In the genomic region with DNA sequence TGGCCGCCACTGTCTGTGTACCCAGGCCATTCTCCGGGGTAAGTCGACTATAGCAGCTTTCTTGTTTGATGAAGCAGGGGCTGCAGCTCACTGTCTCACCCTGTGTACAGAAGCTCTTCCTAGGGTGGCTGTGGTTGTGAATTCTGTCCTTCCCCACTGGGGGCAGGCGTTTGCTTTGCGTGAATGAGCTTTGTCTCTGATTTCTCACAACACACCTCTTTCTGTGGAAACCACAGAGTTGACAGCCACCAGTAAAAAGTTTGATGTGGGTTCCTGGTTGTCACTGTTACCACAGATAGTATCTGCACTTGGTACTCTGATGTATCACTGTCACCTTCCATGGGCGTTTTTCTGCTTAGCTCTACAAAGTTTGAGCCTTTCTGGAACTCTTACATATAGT, we compare ENCODE assay signal across 11 mouse cellular contexts. TPM values are rescaled to one million over a fixed set of nuclear protein-coding genes. Genes with fewer than 3 reads are reported as not detected.
DNase-seq lines count a peak whose midpoint lies in the region; ATAC-seq and TF ChIP-seq lines count a peak whose summit lies in the region.
"Had no signal": no experiment of that assay in that cellular context is flagged by ENCODE, and none has a peak within 500 bp of the region (broad histone marks: within the 10 kb centered on the region; RNA-seq: fewer than 3 reads in every experiment).

No protein-coding gene starts in this region.

- no peak for TF ChIP-seq EP300 in CH12.LX (IDR thresholded peaks at IDR 0.05; ENCODE audit: low read length)

- H3K27ac ChIP-seq in left cerebral cortex, adult 2 months = no peak overlapping the region
- H3K27ac ChIP-seq in CH12.LX (ENCODE audit: insufficient read depth, low read depth) = no peak overlapping the region
- H3K27ac ChIP-seq: embryonic facial prominence, embryonic 13.5 days; heart, embryonic 10.5 days had no signal

- H3K4me1 ChIP-seq in CH12.LX (ENCODE audit: control insufficient read depth in 1 of 2, insufficient read depth in 2 of 2) = peaks cover 0 to 7% of the 10 kb centered on the region in 2 experiments; a peak in 2 of 4 replicates

- dilution Hi-C loops in CH12.LX (cut with MboI; ENCODE audit: extremely low pct_ligation_motif_present, extremely low pct_unique_long_range_greater_than_20kb, low sequenced_read_pairs) = no loop called here

- peak; percentile 13 for TF ChIP-seq CTCF in left cerebral cortex, adult 2 months (IDR thresholded peaks at IDR 0.05)
- TF ChIP-seq CTCF in CH12.LX (conservative IDR thresholded peaks at IDR 0.05 in 1 of 2, IDR thresholded peaks at IDR 0.05 in 1 of 2; ENCODE audit: low read depth in 2 of 2, low read length in 2 of 2) = peak in 1 of 2 experiments; percentile 51; a peak in 2 of 4 replicates

- in situ Hi-C loops in CH12.LX (cut with MboI; ENCODE audit: low pct_ligation_motif_present, low pct_unique_long_range_greater_than_20kb, low sequenced_read_pairs) = no loop called here

- no peak for TF ChIP-seq POLR2A in CH12.LX (IDR thresholded peaks at IDR 0.05; ENCODE audit: low read depth, low read length)

- H3K4me2 ChIP-seq in CH12.LX (ENCODE audit: insufficient read depth, low read depth, poor library complexity, severe bottlenecking) = no peak overlapping the region
- H3K4me2 ChIP-seq: embryonic facial prominence, embryonic 13.5 days had no signal

- no peaks in the 10 kb centered on the region for H3K36me3 ChIP-seq in CH12.LX (replicated peaks in 1 of 2; ENCODE audit: control insufficient read depth in 1 of 2, insufficient read depth in 1 of 2, low read length in 1 of 2)
- no peaks in the 10 kb centered on the region for H3K36me3 ChIP-seq in splenic B cell, adult 2 months (ENCODE audit: control insufficient read depth, insufficient read depth, low read length, poor library complexity, severe bottlenecking)
- H3K36me3 ChIP-seq: embryonic facial prominence, embryonic 13.5 days; heart, embryonic 10.5 days had no signal

- intact Hi-C loops in left cerebral cortex, adult 2 months (cut with DNase I) = no loop called here

- H3K9me3 ChIP-seq in CH12.LX (replicated peaks; ENCODE audit: low read length) = no peaks in the 10 kb centered on the region
- H3K9me3 ChIP-seq: embryonic facial prominence, embryonic 13.5 days; heart, embryonic 10.5 days had no signal

- peak; percentile 93 for ATAC-seq in common myeloid progenitor, adult 5-6 weeks (replicated peaks; ENCODE audit: low read depth, poor library complexity, severe bottlenecking)

- no peaks in the 10 kb centered on the region for H3K79me2 ChIP-seq in CH12.LX (replicated peaks; ENCODE audit: control insufficient read depth, extremely low read depth, insufficient read depth, poor library complexity, severe bottlenecking)

- no peak for DNase-seq in left cerebral cortex, adult 2 months (ENCODE audit: extremely low spot score in 1 of 2, low spot score in 2 of 2)
- DNase-seq in left cerebral cortex, adult 18-20 months (ENCODE audit: low spot score in 2 of 2) = no peak
- peak; percentile 19 for DNase-seq in CH12.LX (ENCODE audit: extremely low read depth)
- DNase-seq in splenic B cell, adult 2 months (ENCODE audit: low read depth, low spot score) = peak; percentile 36
- DNase-seq in adrenal gland, adult 2 months = no peak
- no peak for DNase-seq in frontal cortex, postnatal 14 days (ENCODE audit: low spot score in 2 of 2)
- DNase-seq: kidney, adult 11 months; left cerebral cortex, postnatal 4 days had no signal

- no peak overlapping the region for H3K9ac ChIP-seq in CH12.LX (ENCODE audit: insufficient read depth, low read depth)
- H3K9ac ChIP-seq: embryonic facial prominence, embryonic 13.5 days had no signal

- peak; percentile 12 for TF ChIP-seq RAD21 in CH12.LX (IDR thresholded peaks at IDR 0.05; ENCODE audit: low read depth, low read length)

- H3K4me3 ChIP-seq in left cerebral cortex, adult 2 months = no peak overlapping the region
- no peak overlapping the region for H3K4me3 ChIP-seq in CH12.LX (replicated peaks in 1 of 3; ENCODE audit: low read depth in 2 of 3, low read length in 2 of 3, poor library complexity in 1 of 3)
- H3K4me3 ChIP-seq: embryonic facial prominence, embryonic 13.5 days; heart, embryonic 10.5 days had no signal

- H3K27me3 ChIP-seq in CH12.LX (replicated peaks) = peaks cover 34% of the 10 kb centered on the region
- no peaks in the 10 kb centered on the region for H3K27me3 ChIP-seq in splenic B cell, adult 2 months (ENCODE audit: control insufficient read depth, insufficient read depth, low read length, poor library complexity, severe bottlenecking)
- H3K27me3 ChIP-seq: embryonic facial prominence, embryonic 13.5 days had no signal

TF ChIP-seq in CH12.LX, 34 proteins besides CTCF, POLR2A, EP300 and RAD21:
- TF ChIP-seq JUND (conservative IDR thresholded peaks at IDR 0.05; ENCODE audit: low read depth, low read length) (no peak), MAFK (IDR thresholded peaks at IDR 0.05; ENCODE audit: insufficient replicate concordance, low read length) (no peak), USF1 (IDR thresholded peaks at IDR 0.05; ENCODE audit: low read depth, low read length) (no peak), IRF4 (IDR thresholded peaks at IDR 0.05; ENCODE audit: low read depth, low read length) (no peak), TBP (conservative IDR thresholded peaks at IDR 0.05; ENCODE audit: low read depth, low read length) (no peak), ZNF384 (IDR thresholded peaks at IDR 0.05; ENCODE audit: low read depth, low read length) (no peak), KAT2A (IDR thresholded peaks at IDR 0.05; ENCODE audit: insufficient replicate concordance, low read length) (no peak), UBTF (IDR thresholded peaks at IDR 0.05; ENCODE audit: low read depth, low read length) (no peak), MYC (IDR thresholded peaks at IDR 0.05; ENCODE audit: low read depth, low read length) (no peak), ETS1 (conservative IDR thresholded peaks at IDR 0.05; ENCODE audit: low read depth, low read length) (no peak), PAX5 (IDR thresholded peaks at IDR 0.05; ENCODE audit: low read length) (no peak), NELFE (IDR thresholded peaks at IDR 0.05; ENCODE audit: low read depth, low read length) (no peak), MAX (IDR thresholded peaks at IDR 0.05; ENCODE audit: low read length) (no peak), ZC3H11A (IDR thresholded peaks at IDR 0.05; ENCODE audit: low read depth, low read length) (no peak), MAZ (IDR thresholded peaks at IDR 0.05; ENCODE audit: low read depth, low read length) (no peak), NRF1 (IDR thresholded peaks at IDR 0.05; ENCODE audit: low read depth, low read length) (no peak), HCFC1 (IDR thresholded peaks at IDR 0.05; ENCODE audit: low read depth, low read length) (no peak), USF2 (conservative IDR thresholded peaks at IDR 0.05; ENCODE audit: low read depth, low read length) (no peak), JUN (IDR thresholded peaks at IDR 0.05; ENCODE audit: insufficient read depth, low read depth, low read length) (no peak)

RNA-seq across cellular contexts. Expression of gene Serping1, which starts 4.0 kb away (rescaled TPM):
- total RNA-seq in left cerebral cortex, adult 2 months (2021) = 1 to 10 TPM; 5.3 to 8.4 TPM
- total RNA-seq in left cerebral cortex, adult 18-20 months (2021) = 1 to 10 TPM; 8.5 to 9.2 TPM
- not detected in 2 replicates for total RNA-seq in CH12.LX (2012; rRNA removed)
- not detected in 2 replicates for total RNA-seq in CH12.LX (2014; rRNA removed)
- polyA plus RNA-seq in CH12.LX (2012; ENCODE audit: insufficient read length, low read depth) = not detected in 2 replicates
- not detected in 2 replicates for total RNA-seq in common myeloid progenitor, adult 5-6 weeks (2017)
- total RNA-seq in adrenal gland, adult 2 months (2021) = 100 to 1,000 TPM in 1 of 2 experiments, 10 to 100 TPM in 1; 91.2 to 127 TPM
- polyA plus RNA-seq in adrenal gland, adult 2 months (2012; rRNA removed) = 129 and 154 TPM in 2 replicates

RNA-seq across cellular contexts. Expression of gene Ube2l6, which starts 19.4 kb away (rescaled TPM):
- total RNA-seq in left cerebral cortex, adult 2 months (2021) = 1 to 10 TPM; 6.4 to 6.7 TPM
- total RNA-seq in left cerebral cortex, adult 18-20 months (2021) = 1 to 10 TPM; 8.2 to 8.5 TPM
- 1.7 and 2.0 TPM in 2 replicates for total RNA-seq in CH12.LX (2012; rRNA removed)
- 7.3 and 8.5 TPM in 2 replicates for total RNA-seq in CH12.LX (2014; rRNA removed)
- polyA plus RNA-seq in CH12.LX (2012; ENCODE audit: insufficient read length, low read depth) = 4.1 and 5.0 TPM in 2 replicates
- total RNA-seq in common myeloid progenitor, adult 5-6 weeks (2017) = 20.6 and 24.7 TPM in 2 replicates
- total RNA-seq in adrenal gland, adult 2 months (2021) = 10 to 100 TPM; 15.7 to 18.8 TPM
- 13.8 and 15.1 TPM in 2 replicates for polyA plus RNA-seq in adrenal gland, adult 2 months (2012; rRNA removed)

RNA-seq across cellular contexts. Expression of gene Gm19426, which starts 35.8 kb away (rescaled TPM):
- 1 to 10 TPM; 2.0 to 2.4 TPM for total RNA-seq in left cerebral cortex, adult 2 months (2021)
- total RNA-seq in left cerebral cortex, adult 18-20 months (2021) = 1 to 10 TPM; 2.2 to 2.5 TPM
- total RNA-seq in CH12.LX (2012; rRNA removed) (not detected in 2 replicates), CH12.LX (2014; rRNA removed) (not detected in 2 replicates)
- polyA plus RNA-seq in CH12.LX (2012; ENCODE audit: insufficient read length, low read depth) = not detected in 2 replicates
- 2.8 TPM in 1 of 2 replicates, not detected in the other for total RNA-seq in common myeloid progenitor, adult 5-6 weeks (2017)
- 1 to 10 TPM in 1 of 2 experiments, under 1 TPM in 1; 0.98 to 2.6 TPM for total RNA-seq in adrenal gland, adult 2 months (2021)
- 0.65 and 1.0 TPM in 2 replicates for polyA plus RNA-seq in adrenal gland, adult 2 months (2012; rRNA removed)

RNA-seq across cellular contexts. Expression of gene Smtnl1, which starts 43.2 kb away (rescaled TPM):
- not detected for total RNA-seq in left cerebral cortex, adult 2 months (2021)
- not detected for total RNA-seq in left cerebral cortex, adult 18-20 months (2021)
- total RNA-seq in CH12.LX (2012; rRNA removed) (0.71 and 1.5 TPM in 2 replicates), CH12.LX (2014; rRNA removed) (0.26 TPM in 1 of 2 replicates, not detected in the other)
- 0.13 and 0.14 TPM in 2 replicates for polyA plus RNA-seq in CH12.LX (2012; ENCODE audit: insufficient read length, low read depth)
- total RNA-seq in common myeloid progenitor, adult 5-6 weeks (2017) = not detected in 2 replicates
- total RNA-seq in adrenal gland, adult 2 months (2021) = not detected
- not detected in 2 replicates for polyA plus RNA-seq in adrenal gland, adult 2 months (2012; rRNA removed)
- total RNA-seq: left cerebral cortex, postnatal 4 days had no signal

RNA-seq across cellular contexts. Expression of gene Ypel4, which starts 45.4 kb away (rescaled TPM):
- total RNA-seq in left cerebral cortex, adult 2 months (2021) = 100 to 1,000 TPM; 101 to 102 TPM
- total RNA-seq in left cerebral cortex, adult 18-20 months (2021) = 10 to 100 TPM; 92.2 to 93.5 TPM
- total RNA-seq in CH12.LX (2012; rRNA removed) = 0.25 and 0.59 TPM in 2 replicates
- total RNA-seq in CH12.LX (2014; rRNA removed) = not detected in 2 replicates
- not detected in 2 replicates for polyA plus RNA-seq in CH12.LX (2012; ENCODE audit: insufficient read length, low read depth)
- total RNA-seq in common myeloid progenitor, adult 5-6 weeks (2017) = 0.27 and 1.5 TPM in 2 replicates
- 1 to 10 TPM; 3.8 to 7.2 TPM for total RNA-seq in adrenal gland, adult 2 months (2021)
- polyA plus RNA-seq in adrenal gland, adult 2 months (2012; rRNA removed) = 9.8 and 17.2 TPM in 2 replicates

Comparison
In these comparisons a context has a peak if more than half of its experiments do, and no peak if none do; other contexts are left out.
1. DNase-seq: peak in CH12.LX (single experiment) and splenic B cell, adult 2 months (single experiment); none in left cerebral cortex, adult 2 months (0 of 2), left cerebral cortex, adult 18-20 months (0 of 2), adrenal gland, adult 2 months (single experiment) and frontal cortex, postnatal 14 days (0 of 2).
2. RNA of gene Serping1, which starts 4.0 kb away (total RNA-seq): 91.2 to 127 TPM in adrenal gland, adult 2 months; 8.5 to 9.2 TPM in left cerebral cortex, adult 18-20 months, 5.3 to 8.4 TPM in left cerebral cortex, adult 2 months, not detected in CH12.LX and not detected in common myeloid progenitor, adult 5-6 weeks; every median in the first group is over 4 times any median in the second.